Mouse (Mus musculus) layer of hippocampus, adult 9-11 months (tissue): ENCODE results near the gene Tbc1d10c.
"Not testable (repeated sequence)": the region's sequence is repeated elsewhere in the genome, so short reads cannot be mapped to it uniquely, and the experiment has no call there.

Experiments
- DNase-seq: peaks from one replicate; pipeline ENCODE4 v3.0.0; 2022

Gene Tbc1d10c

GRCm38 (mm10) chr19:4140147-4140546 is 50.9 kb downstream of the Tbc1d10c start:
- no peak for DNase-seq

DNA sequence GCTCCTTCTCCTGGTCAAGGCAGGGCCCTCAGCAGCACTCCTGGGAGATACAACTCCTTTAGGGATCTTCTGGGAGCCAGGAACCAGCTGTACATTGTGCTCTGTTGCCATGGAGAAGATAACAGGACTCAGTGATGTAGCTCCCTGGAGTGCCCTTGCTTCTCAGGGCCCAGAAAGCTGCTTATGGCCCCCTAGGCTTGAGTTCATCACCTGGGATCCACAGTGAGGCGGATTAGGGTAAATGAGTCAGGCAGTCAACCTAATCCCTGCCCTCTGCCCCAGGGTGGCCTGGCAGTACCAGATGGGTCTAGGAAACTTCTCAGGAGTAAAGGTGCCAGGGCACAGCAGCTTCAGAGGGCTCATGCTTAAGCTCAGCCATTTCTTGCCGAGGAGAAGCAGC is 51.6 kb downstream of the Tbc1d10c start, which contains the start of gene Gpr152:
Gene Gpr152, plus strand, starts transcription at position 342 of the 400 bp plus-strand sequence.
- no peak for DNase-seq

DNA sequence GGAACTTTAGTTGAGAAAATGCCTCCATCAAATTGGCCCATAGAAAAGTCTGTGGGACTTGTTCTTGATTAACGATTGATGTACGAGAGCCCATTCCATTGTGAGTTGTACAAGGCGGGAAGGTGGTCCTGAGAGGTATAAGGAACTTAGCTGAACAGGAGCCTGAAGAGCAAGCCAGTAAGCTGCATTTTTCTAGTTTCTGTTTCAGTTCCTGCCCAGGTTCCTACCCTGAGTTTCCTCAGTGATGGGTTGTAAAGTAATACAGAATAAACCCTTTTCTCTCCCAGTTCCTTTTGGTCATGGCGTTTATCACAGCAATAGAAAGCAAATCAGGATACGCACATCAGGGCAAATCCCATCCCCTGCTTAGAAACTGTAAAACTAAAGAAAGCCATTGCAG is 53.2 kb downstream of the Tbc1d10c start:
- no peak for DNase-seq

DNA sequence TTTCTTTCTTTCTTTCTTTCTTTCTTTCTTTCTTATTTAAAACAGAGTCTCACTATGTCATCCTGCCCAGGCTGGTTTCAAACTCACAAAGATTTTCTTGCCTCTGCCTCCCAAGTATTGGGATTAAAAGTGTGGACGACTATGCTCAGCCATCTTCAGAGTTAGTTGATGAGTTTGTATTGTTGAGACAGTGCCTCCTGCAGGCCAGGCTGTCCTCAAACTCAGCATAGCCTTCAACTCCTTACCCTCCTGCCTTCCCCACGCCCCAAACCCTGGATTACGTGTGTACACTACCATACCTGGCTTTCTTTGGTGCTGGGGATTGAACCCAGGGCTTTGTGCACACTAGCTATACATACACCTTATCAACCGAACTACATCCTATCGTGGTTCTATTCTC is 54.6 kb downstream of the Tbc1d10c start:
- no peak for DNase-seq

- not testable (repeated sequence) for DNase-seq
Observed at GRCm38 (mm10) chr19:4135963-4136345, 55.1 kb downstream of the Tbc1d10c start.

GRCm38 (mm10) chr19:4135229-4135962 is 55.7 kb downstream of the Tbc1d10c start:
- not testable (repeated sequence) for DNase-seq

DNA sequence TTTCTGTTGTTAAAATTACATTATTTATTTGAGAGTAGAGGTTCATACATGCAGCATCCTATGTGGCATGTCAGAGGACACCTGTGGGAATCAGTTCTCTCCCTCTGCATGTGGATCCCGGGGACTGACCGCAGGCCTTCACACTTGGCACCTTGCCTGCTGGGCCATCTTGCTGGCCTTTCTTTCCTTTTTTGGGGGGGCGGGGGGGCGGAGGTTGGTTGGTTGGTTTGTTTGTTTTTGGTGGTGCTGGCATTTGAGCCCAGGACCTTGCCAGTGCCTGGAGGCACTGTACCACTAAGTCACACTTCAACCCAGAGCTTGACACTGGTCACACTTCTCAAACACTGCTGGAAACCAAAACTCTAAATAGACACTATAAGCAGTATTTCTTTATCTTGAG is 56.7 kb downstream of the Tbc1d10c start:
- no peak for DNase-seq
